Mouse (Mus musculus): ENCODE measurements at regions not wholly inside any gene's neighbourhood (a gene's known extent, or its start where the extent isn't known, plus 50 kb on each side); places are given as distances from the start of the nearest gene placed in this dataset.
"Not testable (repeated sequence)": the region's sequence is repeated elsewhere in the genome, so short reads cannot be mapped to it uniquely, and the experiment has no call there.

- no peak for DNase-seq (ENCODE audit: low read depth, low spot score)
These were observed 114.4 kb downstream of the Dicer1 start for GRCm38 (mm10) chr12:104637046-104638032.

GRCm38 (mm10) chr12:104636474-104636873 lies 115.3 kb downstream of the Dicer1 start:
- DNase-seq (ENCODE audit: low read depth, low spot score): no peak

- DNase-seq (ENCODE audit: low read depth, low spot score): no peak
These were observed 116.9 kb downstream of the Dicer1 start for GRCm38 (mm10) chr12:104634818-104635217.

GRCm38 (mm10) chr12:104630590-104630989 lies 121.2 kb downstream of the Dicer1 start:
- no peak for DNase-seq (ENCODE audit: low read depth, low spot score)

GRCm38 (mm10) chr12:104629449-104629848 lies 122.3 kb downstream of the Dicer1 start:
- no peak for DNase-seq (ENCODE audit: low read depth, low spot score)

- no peak for DNase-seq (ENCODE audit: low read depth, low spot score)
These were observed 125.7 kb downstream of the Dicer1 start for GRCm38 (mm10) chr12:104626054-104626453.

GRCm38 (mm10) chr12:104623896-104624685 lies 127.7 kb downstream of the Dicer1 start:
- no peak for DNase-seq (ENCODE audit: low read depth, low spot score)

GRCm38 (mm10) chr12:104617111-104617725 lies 134.5 kb downstream of the Dicer1 start:
- peak; percentile 60 for DNase-seq (ENCODE audit: low read depth, low spot score)

- no peak for DNase-seq (ENCODE audit: low read depth, low spot score)
These were observed 137.5 kb downstream of the Dicer1 start for GRCm38 (mm10) chr12:104614240-104614639.

- DNase-seq (ENCODE audit: low read depth, low spot score): no peak
These were observed 136.6 kb upstream of the Gsc start for GRCm38 (mm10) chr12:104609767-104610166.

GRCm38 (mm10) chr12:104608956-104609355 lies 135.8 kb upstream of the Gsc start:
- not testable (repeated sequence) for DNase-seq (ENCODE audit: low read depth, low spot score)

GRCm38 (mm10) chr12:104607410-104607809 lies 134.3 kb upstream of the Gsc start:
- no peak for DNase-seq (ENCODE audit: low read depth, low spot score)

GRCm38 (mm10) chr12:104605535-104606399 lies 132.6 kb upstream of the Gsc start:
- no peak for DNase-seq (ENCODE audit: low read depth, low spot score)

GRCm38 (mm10) chr12:104598056-104598455 lies 124.9 kb upstream of the Gsc start:
- no peak for DNase-seq (ENCODE audit: low read depth, low spot score)

GRCm38 (mm10) chr12:104593526-104594155 lies 120.5 kb upstream of the Gsc start:
- DNase-seq (ENCODE audit: low read depth, low spot score): peak; percentile 48

- no peak for DNase-seq (ENCODE audit: low read depth, low spot score)
These were observed 119.8 kb upstream of the Gsc start for GRCm38 (mm10) chr12:104592791-104593525.

GRCm38 (mm10) chr12:104591571-104591970 lies 118.4 kb upstream of the Gsc start:
- DNase-seq (ENCODE audit: low read depth, low spot score): no peak

GRCm38 (mm10) chr12:104590291-104590690 lies 117.2 kb upstream of the Gsc start:
- DNase-seq (ENCODE audit: low read depth, low spot score): no peak

- DNase-seq (ENCODE audit: low read depth, low spot score): no peak
These were observed 111.3 kb upstream of the Gsc start for GRCm38 (mm10) chr12:104584408-104584807.

- DNase-seq (ENCODE audit: low read depth, low spot score): no peak
These were observed 107.7 kb upstream of the Gsc start for GRCm38 (mm10) chr12:104580796-104581195.
